Mouse (Mus musculus) gastrocnemius, adult 8-10 months (tissue): ENCODE measurements at regions not wholly inside any gene's neighbourhood (a gene's known extent, or its start where the extent isn't known, plus 50 kb on each side); places are given as distances from the start of the nearest gene placed in this dataset.

Experiments
- DNase-seq, 2 experiments: peaks; one replicate each; pipeline ENCODE4 v3.0.0; 2022; ENCODE audit warnings: low spot score in 2 of 2

- no peak for DNase-seq
These were observed 201.9 kb downstream of the Tmem38b start for GRCm38 (mm10) chr4:54027565-54028237.

- DNase-seq: no peak
These were observed 219.6 kb downstream of the Tmem38b start for GRCm38 (mm10) chr4:54045258-54046029.

GRCm38 (mm10) chr4:54064331-54064730 is 238.5 kb downstream of the Tmem38b start:
- no peak for DNase-seq

- DNase-seq: no peak
These were observed 246.1 kb downstream of the Tmem38b start for GRCm38 (mm10) chr4:54071951-54072350.

- DNase-seq: no peak
These were observed 246.6 kb downstream of the Tmem38b start for GRCm38 (mm10) chr4:54072482-54072881.

- no peak for DNase-seq
These were observed 247.1 kb downstream of the Tmem38b start for GRCm38 (mm10) chr4:54072932-54073331.

- DNase-seq: no peak
These were observed 247.6 kb downstream of the Tmem38b start for GRCm38 (mm10) chr4:54073483-54073882.

- DNase-seq: no peak
These were observed 248.4 kb downstream of the Tmem38b start for GRCm38 (mm10) chr4:54074226-54074625.

GRCm38 (mm10) chr4:54080526-54080925 is 254.7 kb downstream of the Tmem38b start:
- DNase-seq: no peak

GRCm38 (mm10) chr4:54081411-54081810 is 255.6 kb downstream of the Tmem38b start:
- no peak for DNase-seq

GRCm38 (mm10) chr4:54084747-54085146 is 258.9 kb downstream of the Tmem38b start:
- no peak for DNase-seq

GRCm38 (mm10) chr4:54094285-54094997 is 268.6 kb downstream of the Tmem38b start:
- no peak for DNase-seq

GRCm38 (mm10) chr4:54095200-54095930 is 269.5 kb downstream of the Tmem38b start:
- no peak for DNase-seq

GRCm38 (mm10) chr4:54097543-54097942 is 271.7 kb downstream of the Tmem38b start:
- no peak for DNase-seq

- no peak for DNase-seq
These were observed 274.4 kb downstream of the Tmem38b start for GRCm38 (mm10) chr4:54100282-54100681.

- DNase-seq: no peak
These were observed 281.1 kb downstream of the Tmem38b start for GRCm38 (mm10) chr4:54106976-54107375.

GRCm38 (mm10) chr4:54116310-54116709 is 290.5 kb downstream of the Tmem38b start:
- no peak for DNase-seq

GRCm38 (mm10) chr4:54118179-54118846 is 292.5 kb downstream of the Tmem38b start:
- no peak for DNase-seq

- no peak for DNase-seq
These were observed 303.2 kb downstream of the Tmem38b start for GRCm38 (mm10) chr4:54128717-54129698.

GRCm38 (mm10) chr4:54156146-54156545 is 330.3 kb downstream of the Tmem38b start:
- DNase-seq: no peak
